Mouse (Mus musculus) bone marrow macrophage, adult 2 months (primary cell): ENCODE measurements around the gene Ppp1r12b.

Experiments used
- CTCF ChIP-seq: IDR thresholded peaks from 2 replicates; pipeline ENCODE4 v1.5.1; 2012; ENCODE audit warnings: low read depth, mild to moderate bottlenecking, low read length, moderate library complexity
- POLR2A ChIP-seq: IDR thresholded peaks from 2 replicates; pipeline ENCODE4 v1.6.1; 2012; ENCODE audit warnings: mild to moderate bottlenecking, low read depth, low read length, borderline replicate concordance

- TF ChIP-seq CTCF (no peak), POLR2A (no peak)
Observed at GRCm38 (mm10) chr1:134790716-134791439, 164.9 kb downstream of the Ppp1r12b start.
